Comparison of ENCODE assay signal across 15 mouse cellular contexts in genomic region chr4:124057607-124058006, GRCm38 (mm10).
"Had no signal": no experiment of that assay in that cellular context is flagged by ENCODE, and none has a peak within 500 bp of the region (broad histone marks: within the 10 kb centered on the region; RNA-seq: fewer than 3 reads in every experiment).

No protein-coding gene starts in this region.

- H3K4me3 ChIP-seq: neural tube, embryonic 15.5 days; stomach, embryonic 15.5 days had no signal

- H3K36me3 ChIP-seq: neural tube, embryonic 15.5 days; stomach, embryonic 15.5 days had no signal

- H3K9ac ChIP-seq: neural tube, embryonic 15.5 days; stomach, embryonic 15.5 days had no signal

- H3K4me2 ChIP-seq: neural tube, embryonic 15.5 days; stomach, embryonic 15.5 days had no signal

- H3K4me1 ChIP-seq: neural tube, embryonic 15.5 days had no signal

- DNase-seq: retina, postnatal 1 day; right cerebral cortex, adult 18-20 months; right cerebral cortex, postnatal 14 days; right cerebral cortex, postnatal 25 days; right cerebral cortex, postnatal 4 days; spleen, adult 18-20 months; thymus, adult 18-20 months; thymus, adult 2 months; thymus, postnatal 14 days; thymus, postnatal 25 days; thymus, postnatal 36 days; thymus, postnatal 4 days had no signal

- H3K27ac ChIP-seq: neural tube, embryonic 15.5 days; stomach, embryonic 15.5 days; stomach, postnatal 0 days had no signal

- H3K27me3 ChIP-seq: neural tube, embryonic 15.5 days; stomach, embryonic 15.5 days had no signal

- H3K9me3 ChIP-seq: neural tube, embryonic 15.5 days; stomach, embryonic 15.5 days had no signal
